Mouse (Mus musculus): ENCODE measurements around the gene Gfpt2.

Gfpt2 gene

GRCm38 (mm10) chr11:49883394-49883793 lies 89.4 kb downstream of the Gfpt2 start:
- no peak for DNase-seq (ENCODE audit: low spot score in 2 of 2)

Measured in frontal cortex, postnatal 14 days (tissue).